Mouse (Mus musculus) intestine, postnatal 0 days (tissue): ENCODE measurements around the gene Atp7a. TPM values are rescaled to one million over a fixed set of nuclear protein-coding genes. Genes with fewer than 3 reads are reported as not detected.

ENCODE experiments used
- ATAC-seq: fragments of 200-750 bp; cut with Nextera tagmentation; 2 replicates; pipeline ENCODE4 v1.8.0; 2017; ENCODE audit warnings: mild to moderate bottlenecking, moderate TSS enrichment, moderate library complexity
- H3K27ac ChIP-seq: fragments of 300-500 bp; sonication (generic); 2 replicates; pipeline ENCODE4 v1.5.1; 2014; ENCODE audit warnings: mild to moderate bottlenecking, low read depth, low read length, moderate library complexity
- H3K27me3 ChIP-seq: fragments of 300-500 bp; sonication (generic); replicated peaks from 2 replicates; pipeline ENCODE4 v1.6.1; 2014; ENCODE audit warnings: low read length, mixed read lengths; ENCODE audit not compliant: control insufficient read depth, insufficient read depth
- H3K36me3 ChIP-seq: fragments of 300-500 bp; sonication (generic); 2 replicates; pipeline ENCODE4 v1.6.1; 2014; ENCODE audit warnings: mild to moderate bottlenecking, moderate library complexity; ENCODE audit not compliant: control insufficient read depth, insufficient read depth
- H3K4me1 ChIP-seq: fragments of 300-500 bp; sonication (generic); replicated peaks from 2 replicates; pipeline ENCODE4 v1.6.1; 2014; ENCODE audit warnings: antibody characterized with exemption, low read length, mixed read lengths; ENCODE audit not compliant: control insufficient read depth, insufficient read depth
- H3K4me2 ChIP-seq: fragments of 300-500 bp; sonication (generic); replicated peaks from 2 replicates; pipeline ENCODE4 v1.6.1; 2014; ENCODE audit warnings: low read depth, mild to moderate bottlenecking, moderate library complexity
- H3K4me3 ChIP-seq: fragments of 300-500 bp; sonication (generic); 2 replicates; pipeline ENCODE4 v1.5.1; 2014; ENCODE audit warnings: low read depth, low read length
- H3K9ac ChIP-seq: fragments of 300-500 bp; sonication (generic); 2 replicates; pipeline ENCODE4 v1.6.1; 2014; ENCODE audit warnings: mild to moderate bottlenecking, low read depth, low read length
- H3K9me3 ChIP-seq: fragments of 300-500 bp; sonication (generic); 2 replicates; pipeline ENCODE4 v1.6.1; 2016; ENCODE audit warnings: mixed run types; ENCODE audit not compliant: control insufficient read depth
- CTCF ChIP-seq: sonication (generic); IDR thresholded peaks from 2 replicates; pipeline ENCODE4 v1.5.1; 2016; ENCODE audit warnings: low read depth, mild to moderate bottlenecking, control low read depth, antibody characterized with exemption, moderate library complexity
- WGBS: fragments of 180-500 bp; shearing (Covaris S2); extraction: QIAGEN DNeasy Blood & Tissue Kit; methylation state at CpG from one replicate; pipeline ENCODE4 v1.1.7; 2014; 5-methylcytosine and 5-hydroxymethylcytosine counted together
- polyA plus RNA-seq: library from polyadenylated mRNA; unstranded; fragments of >200 nt; fragmentation: Nextera tagmentation; extraction: Ambion mirVana; gene quantifications from 2 replicates; pipeline ENCODE4 v1.2.1, GENCODE M21; 2015

Atp7a gene
- polyA plus RNA-seq, 1 experiment from 2014 or later = 9.3 TPM

DNA sequence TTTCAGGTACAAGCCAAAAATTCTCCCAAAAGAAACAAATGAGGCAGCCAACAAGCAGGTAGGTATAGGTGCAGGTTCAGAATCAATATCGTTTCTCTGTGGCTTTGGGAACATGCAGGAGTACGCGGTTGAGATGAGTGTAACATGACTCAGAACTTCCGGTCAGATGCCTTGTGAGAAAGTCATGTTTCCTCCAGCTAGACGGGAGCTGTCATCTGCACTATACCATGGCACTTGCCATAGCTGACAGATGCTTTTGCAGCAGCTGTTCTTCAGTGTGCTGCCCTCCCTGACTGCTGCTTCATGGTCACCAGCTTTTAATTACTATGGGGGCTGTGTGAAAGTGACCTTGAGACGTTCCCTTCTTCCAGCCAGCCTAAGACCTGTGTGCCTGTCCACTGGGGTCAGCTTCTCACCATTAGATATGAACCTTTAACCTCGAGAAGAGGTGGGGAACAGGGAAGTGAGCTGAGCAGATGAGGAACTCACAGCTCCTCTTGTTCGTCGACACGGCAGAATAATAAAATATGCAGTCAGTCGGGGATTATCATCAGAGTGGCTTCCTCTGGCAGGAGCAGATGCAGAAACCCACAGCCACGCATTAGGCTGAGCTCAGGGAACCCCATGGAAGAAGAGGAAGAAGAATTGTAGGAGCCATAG lies 109.0 kb downstream of the Atp7a start:
- WGBS = 38% methylated on average over 12 of the region's 12 CpGs
- no peak overlapping the region for H3K4me3 ChIP-seq
- no peak overlapping the region for H3K9ac ChIP-seq
- peak overlapping the region; percentile 41 for H3K4me2 ChIP-seq
- H3K36me3 ChIP-seq = no peaks in the 10 kb centered on the region
- TF ChIP-seq CTCF = no peak
- no peaks in the 10 kb centered on the region for H3K4me1 ChIP-seq
- no peaks in the 10 kb centered on the region for H3K27me3 ChIP-seq
- ATAC-seq = peak; percentile 43; the same call in 1 of the 2 replicates
- H3K9me3 ChIP-seq = no peaks in the 10 kb centered on the region
- H3K27ac ChIP-seq = peak overlapping the region; percentile 15; the same call in 1 of the 2 replicates

DNA sequence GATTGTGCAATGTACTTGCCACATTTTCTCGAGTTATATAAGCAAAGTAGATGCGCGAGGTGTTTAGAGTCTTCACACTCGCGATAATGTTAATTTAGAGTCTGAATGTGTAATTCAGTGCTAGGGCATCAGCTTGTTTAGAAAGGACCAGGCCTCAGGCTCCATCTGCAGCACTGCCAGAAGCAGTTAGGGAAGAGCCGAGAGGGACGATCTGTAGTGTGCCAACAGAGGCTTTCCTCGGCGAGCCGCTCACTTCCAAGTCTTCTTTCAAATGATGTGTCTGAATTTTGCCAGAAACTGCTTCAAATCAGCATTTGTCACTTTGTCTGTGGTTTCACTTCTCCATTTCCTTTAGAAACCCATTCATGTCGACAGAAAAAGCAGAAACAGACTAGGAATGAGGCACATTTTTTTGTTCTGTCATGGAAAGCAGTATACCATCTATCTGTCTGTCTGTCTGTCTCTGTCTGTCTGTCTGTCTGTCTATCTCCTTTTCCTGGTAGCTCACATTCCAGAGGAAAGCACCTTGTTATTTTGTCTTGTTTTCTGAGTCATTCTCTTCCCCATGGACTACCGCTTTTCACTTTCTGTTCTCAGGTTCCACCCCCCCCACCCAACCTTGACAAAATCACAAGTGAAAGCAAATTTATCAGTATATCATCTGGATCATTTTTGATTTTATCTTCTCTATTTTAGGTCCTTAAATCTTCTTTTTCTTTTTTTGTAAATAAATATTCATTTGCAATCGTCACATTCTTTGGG lies 112.4 kb downstream of the Atp7a start:
- Histone ChIP-seq H3K4me2 (no peak overlapping the region), H3K4me3 (no peak overlapping the region)

DNA sequence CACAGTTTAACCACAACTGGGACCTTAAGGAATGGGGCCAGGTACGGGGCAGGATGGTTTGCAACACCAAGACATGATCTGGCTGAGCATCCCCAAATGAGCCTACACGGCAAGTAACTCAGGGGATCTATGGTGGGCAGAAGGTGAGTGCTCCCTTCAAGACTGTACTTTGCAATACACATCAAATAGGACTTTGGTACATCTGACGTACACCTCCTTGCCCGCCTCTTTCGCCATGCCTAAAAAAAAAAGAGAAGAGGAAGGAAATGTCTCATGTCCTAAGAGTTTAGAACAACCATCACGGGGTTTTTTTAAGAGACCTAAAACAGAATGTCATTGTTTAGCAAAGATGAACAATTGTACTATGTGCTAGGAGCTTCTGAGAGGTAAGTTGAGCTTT lies 115.9 kb downstream of the Atp7a start, which contains the start of gene Tlr13:
Gene Tlr13 (plus strand): TSS at position 269 of the 400 bp plus-strand sequence.
- H3K9ac ChIP-seq = no peak within 1 kb of the TSS
- H3K27me3 ChIP-seq = no peaks in the 10 kb centered on the region
- H3K4me1 ChIP-seq = no peaks in the 10 kb centered on the region
- no peak for ATAC-seq
- WGBS = 87% methylated on average over 6 of the region's 6 CpGs
- no peak within 1 kb of the TSS for H3K4me3 ChIP-seq
- no peaks in the 10 kb centered on the region for H3K9me3 ChIP-seq
- no peak within 1 kb of the TSS for H3K27ac ChIP-seq
- no peak for TF ChIP-seq CTCF
- no peaks in the 10 kb centered on the region for H3K36me3 ChIP-seq
- no peak within 1 kb of the TSS for H3K4me2 ChIP-seq

More for the DNA sequence above, 112.4 kb downstream of the Atp7a start:
- no peaks in the 10 kb centered on the region for H3K36me3 ChIP-seq
- 79% methylated on average over 13 of the region's 13 CpGs for WGBS
- no peaks in the 10 kb centered on the region for H3K9me3 ChIP-seq
- no peak overlapping the region for H3K9ac ChIP-seq
- ATAC-seq = no peak
- no peak overlapping the region for H3K27ac ChIP-seq
- H3K27me3 ChIP-seq = no peaks in the 10 kb centered on the region
- H3K4me1 ChIP-seq = no peaks in the 10 kb centered on the region
- no peak for TF ChIP-seq CTCF

DNA sequence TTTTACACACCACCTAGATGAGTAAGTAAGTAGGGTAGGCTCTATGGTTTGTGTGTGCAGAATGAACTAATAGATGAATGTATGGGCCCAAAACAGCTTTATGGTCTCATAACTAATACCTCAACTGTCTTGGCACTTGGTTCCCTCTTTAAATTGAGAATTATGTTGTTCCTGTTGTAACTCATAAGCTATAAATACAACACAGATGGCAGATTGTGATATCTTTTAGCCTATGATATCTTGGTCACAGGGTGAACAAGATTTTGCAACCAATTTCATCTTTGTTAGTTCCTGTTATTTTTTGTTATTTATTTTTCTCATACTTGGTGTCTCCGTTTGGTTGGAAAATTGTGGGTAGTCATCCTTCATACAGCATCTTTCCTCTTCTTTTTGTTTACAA lies 121.1 kb downstream of the Atp7a start:
- H3K4me1 ChIP-seq = no peaks in the 10 kb centered on the region
- no peak for ATAC-seq
- H3K36me3 ChIP-seq = no peaks in the 10 kb centered on the region
- no peaks in the 10 kb centered on the region for H3K27me3 ChIP-seq
- no peak for TF ChIP-seq CTCF
- no peak overlapping the region for H3K4me3 ChIP-seq
- WGBS = 78% methylated on average over 1 of the region's 1 CpGs
- H3K9ac ChIP-seq = no peak overlapping the region
- H3K9me3 ChIP-seq = no peaks in the 10 kb centered on the region
- no peak overlapping the region for H3K27ac ChIP-seq
- H3K4me2 ChIP-seq = no peak overlapping the region

DNA sequence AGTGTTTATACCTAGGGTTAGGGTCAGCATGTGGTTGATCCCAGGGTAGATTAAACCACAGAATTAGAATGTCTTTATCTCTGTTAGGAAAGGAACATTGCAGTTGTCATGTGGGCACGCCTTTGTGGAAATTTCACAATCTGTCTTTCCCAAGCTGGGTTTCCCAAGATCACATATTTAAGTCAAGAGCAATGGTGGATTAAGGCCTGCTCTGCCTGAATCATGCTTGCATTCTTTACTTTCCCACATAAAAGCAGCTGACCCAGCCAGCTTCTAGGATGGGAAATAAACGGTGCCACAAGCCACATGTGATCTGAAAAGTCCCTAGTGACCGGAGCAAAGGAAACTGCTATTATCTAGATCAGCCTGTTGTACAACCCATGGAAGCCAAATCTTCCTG lies 122.4 kb downstream of the Atp7a start:
- H3K4me2 ChIP-seq = no peak overlapping the region
- H3K27ac ChIP-seq = no peak overlapping the region
- no peaks in the 10 kb centered on the region for H3K27me3 ChIP-seq
- TF ChIP-seq CTCF = no peak
- H3K9me3 ChIP-seq = no peaks in the 10 kb centered on the region
- no peak overlapping the region for H3K9ac ChIP-seq
- no peak overlapping the region for H3K4me3 ChIP-seq
- WGBS = 59% methylated on average over 3 of the region's 3 CpGs
- H3K4me1 ChIP-seq = no peaks in the 10 kb centered on the region
- no peaks in the 10 kb centered on the region for H3K36me3 ChIP-seq
- no peak for ATAC-seq

DNA sequence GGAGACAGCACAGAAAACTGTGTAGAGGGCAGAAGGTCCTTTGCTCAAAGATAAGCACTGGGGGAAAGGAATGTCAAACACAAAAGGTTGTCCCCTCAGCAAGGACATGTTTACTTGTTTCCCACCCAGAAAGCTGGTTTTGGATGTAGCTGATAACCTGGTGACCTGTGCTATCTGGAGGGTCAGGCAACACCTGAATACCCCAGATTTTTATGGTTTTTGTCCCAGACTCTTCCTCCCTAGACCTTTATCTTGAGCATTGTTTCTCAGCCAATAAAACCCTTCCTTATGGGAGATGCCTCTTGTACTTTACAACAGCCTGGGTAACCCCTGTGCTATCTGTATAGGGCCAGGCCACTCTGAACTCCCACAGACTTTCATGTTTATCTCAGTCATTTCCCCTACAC lies 127.1 kb downstream of the Atp7a start:
- Histone ChIP-seq H3K9ac (no peak overlapping the region), H3K4me2 (no peak overlapping the region), H3K9me3 (no peaks in the 10 kb centered on the region), H3K4me1 (no peaks in the 10 kb centered on the region), H3K4me3 (no peak overlapping the region), H3K27ac (no peak overlapping the region), H3K27me3 (no peaks in the 10 kb centered on the region), H3K36me3 (no peaks in the 10 kb centered on the region)
- no peak for TF ChIP-seq CTCF
- ATAC-seq = no peak
